Mouse (Mus musculus): ENCODE data around the gene Herc3.

GRCm38 (mm10) chr6:58929911-58930431, 98.7 kb downstream of the Herc3 start:
- TF ChIP-seq POLR2A (IDR thresholded peaks at IDR 0.05; ENCODE audit: borderline replicate concordance, insufficient read depth, low read length), result no peak
- no peak for TF ChIP-seq CTCF (IDR thresholded peaks at IDR 0.05; ENCODE audit: borderline replicate concordance, insufficient read depth, low read depth, low read length)
